Mouse (Mus musculus): ENCODE results near the gene Gm20388.

DNA sequence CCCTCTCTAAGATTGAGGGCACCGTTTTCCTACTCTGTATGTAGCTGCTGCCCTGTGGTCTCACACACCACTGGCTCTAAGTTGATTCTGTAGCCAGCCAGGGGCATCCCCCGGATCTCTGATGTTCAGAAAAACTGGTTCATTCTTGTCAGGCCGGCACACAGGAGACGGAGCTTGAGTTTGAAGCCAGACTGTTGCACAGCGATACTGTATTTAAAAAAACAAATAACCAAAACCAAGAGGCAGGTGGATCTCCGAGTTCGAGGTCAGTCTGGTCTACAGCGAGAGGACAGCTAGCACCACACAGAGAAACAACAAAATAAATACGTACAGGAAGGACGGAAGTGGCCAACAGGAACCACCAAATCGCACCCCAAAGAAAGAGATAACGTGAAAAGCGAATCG, 3154.2 kb downstream of the Gm20388 start:
- TF ChIP-seq CHD2 (IDR thresholded peaks at IDR 0.05; ENCODE audit: low read depth, low read length): no peak
- TF ChIP-seq ZNF384 (IDR thresholded peaks at IDR 0.05; ENCODE audit: low read depth, low read length): no peak
- no peak for TF ChIP-seq MAFK (IDR thresholded peaks at IDR 0.05; ENCODE audit: insufficient read depth, low read depth, low read length)
- TF ChIP-seq ZC3H11A (IDR thresholded peaks at IDR 0.05; ENCODE audit: borderline replicate concordance, low read depth, low read length): no peak
